ENCODE assay signal across 9 mouse cellular contexts in the genomic region with DNA sequence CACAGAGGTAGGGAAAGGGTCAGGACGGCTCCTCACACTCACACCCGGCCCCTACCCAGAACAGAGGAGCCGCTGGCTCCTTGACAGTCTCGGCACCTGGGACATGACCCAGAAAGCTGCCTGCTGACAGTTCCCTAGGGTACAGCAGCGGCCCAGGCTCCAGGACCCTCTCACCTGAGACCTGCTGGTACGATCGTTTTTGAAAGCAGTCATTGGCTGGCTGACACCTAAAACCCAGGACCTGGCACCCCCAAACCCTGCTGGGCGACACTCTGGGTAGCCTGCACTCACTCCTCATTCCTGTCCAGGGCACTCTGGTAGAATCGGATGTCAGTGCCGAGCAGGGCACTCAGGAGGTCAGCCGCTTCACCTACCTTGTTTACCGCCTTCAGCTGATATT. TPM values are rescaled to one million over a fixed set of nuclear protein-coding genes. Genes with fewer than 3 reads are reported as not detected.
DNase-seq lines count a peak whose midpoint lies in the region; ATAC-seq lines count a peak whose summit lies in the region.
"Had no signal": no experiment of that assay in that cellular context is flagged by ENCODE, and none has a peak within 500 bp of the region (broad histone marks: within the 10 kb centered on the region; RNA-seq: fewer than 3 reads in every experiment).

No protein-coding gene starts in this region.

- peaks cover 19% of the 10 kb centered on the region; the same call in 1 of the 2 replicates for H3K36me3 ChIP-seq in kidney, embryonic 16.5 days (ENCODE audit: insufficient read depth, low read length)
- H3K36me3 ChIP-seq in forebrain, embryonic 10.5 days (replicated peaks) = no peaks in the 10 kb centered on the region
- H3K36me3 ChIP-seq in intestine, embryonic 16.5 days (ENCODE audit: control insufficient read depth, insufficient read depth, low read length) = no peaks in the 10 kb centered on the region
- no peaks in the 10 kb centered on the region for H3K36me3 ChIP-seq in neural tube, embryonic 12.5 days

- WGBS in kidney, embryonic 16.5 days = 30% methylated on average over 12 of the region's 12 CpGs
- 17% methylated on average over 12 of the region's 12 CpGs for WGBS in forebrain, embryonic 10.5 days
- 47% methylated on average over 12 of the region's 12 CpGs for WGBS in intestine, embryonic 16.5 days
- WGBS in neural tube, embryonic 12.5 days = 20% methylated on average over 12 of the region's 12 CpGs

- H3K27ac ChIP-seq in kidney, embryonic 16.5 days (ENCODE audit: low read length) = peak overlapping the region; percentile 28; the same call in 1 of the 2 replicates
- no peak overlapping the region; the same call in 1 of the 2 replicates for H3K27ac ChIP-seq in forebrain, embryonic 10.5 days
- no peak overlapping the region for H3K27ac ChIP-seq in intestine, embryonic 16.5 days (ENCODE audit: low read length)
- H3K27ac ChIP-seq in neural tube, embryonic 12.5 days = no peak overlapping the region

- intact Hi-C loops in left cerebral cortex, postnatal 10 days (cut with DNase I) = loop anchor here (2.0 kb wide), 1 partner anchor 66 kb away; the partner anchor contains the start of gene Kifc3

- no peak; the same call in 1 of the 2 replicates for ATAC-seq in kidney, embryonic 16.5 days (ENCODE audit: low FRiP score, low TSS enrichment)
- no peak; the same call in 1 of the 2 replicates for ATAC-seq in intestine, embryonic 16.5 days
- no peak for ATAC-seq in neural tube, embryonic 12.5 days (ENCODE audit: low FRiP score, low read depth)

- DNase-seq in kidney, postnatal 10 days = no peak
- no peak for DNase-seq in forebrain, embryonic 10.5 days (ENCODE audit: extremely low spot score, low spot score)
- no peak for DNase-seq in cerebellum, postnatal 4 days (ENCODE audit: low spot score in 2 of 2)
- DNase-seq in adrenal gland, postnatal 4 days (ENCODE audit: low spot score in 2 of 2) = no peak
- no peak for DNase-seq in left cerebral cortex, postnatal 10 days (ENCODE audit: extremely low spot score in 1 of 2, low spot score in 2 of 2)
- DNase-seq: layer of hippocampus, postnatal 36 days had no signal

- peak overlapping the region; percentile 64 for H3K4me2 ChIP-seq in kidney, embryonic 16.5 days (replicated peaks; ENCODE audit: low read depth, low read length)
- H3K4me2 ChIP-seq in intestine, embryonic 16.5 days (ENCODE audit: low read depth, low read length) = peak overlapping the region; percentile 57
- H3K4me2 ChIP-seq in neural tube, embryonic 12.5 days (replicated peaks) = peak overlapping the region; percentile 49

- H3K4me3 ChIP-seq in kidney, embryonic 16.5 days (ENCODE audit: low read length) = peak overlapping the region; percentile 39
- H3K4me3 ChIP-seq in forebrain, embryonic 10.5 days = peak overlapping the region; percentile 47
- H3K4me3 ChIP-seq in intestine, embryonic 16.5 days (ENCODE audit: low read length) = peak overlapping the region; percentile 40; the same call in 1 of the 2 replicates
- H3K4me3 ChIP-seq in neural tube, embryonic 12.5 days = no peak overlapping the region

- H3K9me3 ChIP-seq in kidney, embryonic 16.5 days (ENCODE audit: low read length) = no peaks in the 10 kb centered on the region
- no peaks in the 10 kb centered on the region for H3K9me3 ChIP-seq in forebrain, embryonic 10.5 days
- no peaks in the 10 kb centered on the region for H3K9me3 ChIP-seq in intestine, embryonic 16.5 days (ENCODE audit: control insufficient read depth, low read length)
- no peaks in the 10 kb centered on the region for H3K9me3 ChIP-seq in neural tube, embryonic 12.5 days

- H3K9ac ChIP-seq in kidney, embryonic 16.5 days (replicated peaks; ENCODE audit: low read length) = peak overlapping the region; percentile 53
- H3K9ac ChIP-seq in intestine, embryonic 16.5 days (ENCODE audit: low read depth, low read length) = 0 out of 2 replicates have a peak overlapping the region, but pooled peaks have one; percentile 11
- no peak overlapping the region for H3K9ac ChIP-seq in neural tube, embryonic 12.5 days

- H3K4me1 ChIP-seq in kidney, embryonic 16.5 days (ENCODE audit: insufficient read depth, low read length) = peaks cover 48% of the 10 kb centered on the region
- peaks cover 41% of the 10 kb centered on the region for H3K4me1 ChIP-seq in forebrain, embryonic 10.5 days
- H3K4me1 ChIP-seq in intestine, embryonic 16.5 days (ENCODE audit: control insufficient read depth, insufficient read depth, low read length) = peaks cover 43% of the 10 kb centered on the region
- peaks cover 26% of the 10 kb centered on the region for H3K4me1 ChIP-seq in neural tube, embryonic 12.5 days

- H3K27me3 ChIP-seq in kidney, embryonic 16.5 days (ENCODE audit: insufficient read depth, low read length) = no peaks in the 10 kb centered on the region
- peaks cover 65% of the 10 kb centered on the region for H3K27me3 ChIP-seq in forebrain, embryonic 10.5 days (ENCODE audit: poor library complexity, severe bottlenecking)
- H3K27me3 ChIP-seq in intestine, embryonic 16.5 days (replicated peaks; ENCODE audit: control insufficient read depth, insufficient read depth, low read length) = no peaks in the 10 kb centered on the region
- H3K27me3 ChIP-seq in neural tube, embryonic 12.5 days (replicated peaks) = peaks cover 32% of the 10 kb centered on the region

RNA-seq across cellular contexts. Expression of gene Katnb1, which starts 56.2 kb away (rescaled TPM):
- polyA plus RNA-seq in kidney, embryonic 16.5 days (2015; fragmentation: Nextera tagmentation; extraction: Ambion mirVana) = 29.5 and 33.2 TPM in 2 replicates
- 30.7 and 33.1 TPM in 2 replicates for polyA plus RNA-seq in forebrain, embryonic 10.5 days (2016; fragmentation: Nextera tagmentation; extraction: Ambion mirVana)
- polyA plus RNA-seq in intestine, embryonic 16.5 days (2015; fragmentation: Nextera tagmentation; extraction: Ambion mirVana) = 16.7 and 17.8 TPM in 2 replicates
- 32.0 and 38.7 TPM in 2 replicates for polyA plus RNA-seq in neural tube, embryonic 12.5 days (2016; fragmentation: Nextera tagmentation; extraction: Ambion mirVana)
- total RNA-seq in adrenal gland, postnatal 4 days (2021) = 10 to 100 TPM; 20.2 to 20.9 TPM
- total RNA-seq in left cerebral cortex, postnatal 10 days (2021) = 10 to 100 TPM; 40.9 to 45.3 TPM
